Mouse (Mus musculus) myocyte (in vitro differentiated cells): Measurements from ENCODE around the gene Washc4.

Experiments used
- CEBPB ChIP-seq: IDR thresholded peaks from 2 replicates; pipeline ENCODE4 v1.6.1; 2011; ENCODE audit warnings: mild to moderate bottlenecking, moderate library complexity; ENCODE audit not compliant: poor library complexity, insufficient read depth, severe bottlenecking
- E2F4 ChIP-seq: IDR thresholded peaks from one replicate; pipeline ENCODE4 v1.6.1; 2011; ENCODE audit warnings: mild to moderate bottlenecking, control low read depth, moderate library complexity; ENCODE audit not compliant: insufficient read depth
- MAX ChIP-seq: IDR thresholded peaks from one replicate; pipeline ENCODE4 v1.6.1; 2011; ENCODE audit warnings: low read depth, mild to moderate bottlenecking, control low read depth
- MYOD1 ChIP-seq, 3 experiments: IDR thresholded peaks; one replicate each; pipeline ENCODE4 v1.6.1; 2011; ENCODE audit warnings: control low read depth in 2 of 3, low read depth in 2 of 3, mild to moderate bottlenecking in 2 of 3, moderate library complexity in 1 of 3; ENCODE audit not compliant: insufficient read length in 2 of 3, control insufficient read depth in 1 of 3
- MYOG ChIP-seq, 3 experiments: IDR thresholded peaks; one replicate each; pipeline ENCODE4 v1.6.1; 2011; ENCODE audit warnings: control low read depth in 2 of 3, low read depth in 2 of 3, mild to moderate bottlenecking in 2 of 3; ENCODE audit not compliant: insufficient read length in 2 of 3, control insufficient read depth in 1 of 3, insufficient read depth in 1 of 3
- POLR2A ChIP-seq: IDR thresholded peaks from one replicate; pipeline ENCODE4 v1.6.1; 2011; ENCODE audit warnings: low read depth, mild to moderate bottlenecking, control low read depth, moderate library complexity; ENCODE audit not compliant: insufficient read length
- POLR2AphosphoS2 ChIP-seq: IDR thresholded peaks from one replicate; pipeline ENCODE4 v1.6.1; 2011; ENCODE audit warnings: low read depth, control low read depth; ENCODE audit not compliant: insufficient read length
- REST ChIP-seq: IDR thresholded peaks from one replicate; pipeline ENCODE4 v1.6.1; 2011; ENCODE audit warnings: mild to moderate bottlenecking, control low read depth, moderate library complexity; ENCODE audit not compliant: insufficient read depth, insufficient read length
- SRF ChIP-seq: IDR thresholded peaks from one replicate; pipeline ENCODE4 v1.6.1; 2011; ENCODE audit warnings: low read depth; ENCODE audit not compliant: control insufficient read depth, insufficient read length
- TCF12 ChIP-seq: IDR thresholded peaks from one replicate; pipeline ENCODE4 v1.6.1; 2011; ENCODE audit warnings: mild to moderate bottlenecking, control low read depth; ENCODE audit not compliant: poor library complexity, insufficient read depth, severe bottlenecking
- TCF3 ChIP-seq: IDR thresholded peaks from one replicate; pipeline ENCODE4 v1.6.1; 2011; ENCODE audit warnings: low read depth, control low read depth; ENCODE audit not compliant: insufficient read length
- USF1 ChIP-seq: IDR thresholded peaks from one replicate; pipeline ENCODE4 v1.6.1; 2011; ENCODE audit warnings: low read depth, mild to moderate bottlenecking, control low read depth, moderate library complexity

DNA sequence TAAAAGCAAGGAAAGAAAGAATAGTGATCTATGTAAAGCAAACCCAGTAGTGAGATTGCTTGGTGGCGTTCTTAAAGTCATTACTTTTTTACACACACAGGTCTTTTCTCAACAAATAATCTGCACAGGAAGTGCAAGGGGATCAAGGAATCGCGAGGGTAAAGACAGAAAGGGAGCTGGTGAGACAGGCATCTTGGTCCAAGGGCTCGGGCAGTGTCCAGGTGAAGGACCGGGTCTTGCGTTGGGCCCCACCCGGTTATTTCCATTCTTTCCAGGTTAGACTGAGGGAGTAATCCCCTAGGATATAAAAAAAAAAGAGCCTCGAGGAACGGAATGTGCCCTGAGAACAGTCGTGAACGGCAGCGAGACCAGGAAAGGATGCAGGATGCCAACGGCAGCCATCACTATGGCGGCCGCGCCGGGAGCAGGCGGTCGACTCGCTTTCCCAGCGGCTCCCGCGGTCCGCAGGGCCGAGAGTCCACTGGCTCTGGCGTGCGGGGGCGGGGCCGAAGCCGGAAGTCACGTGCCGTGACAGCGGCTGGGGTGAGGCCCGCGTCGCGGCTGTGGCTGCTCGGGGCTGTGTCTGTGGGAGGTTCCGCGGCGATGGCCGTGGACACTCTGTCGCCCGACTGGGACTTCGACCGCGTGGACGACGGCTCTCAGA is at the start of gene Washc4:
- TF ChIP-seq MYOD1 (IDR thresholded peaks at IDR 0.05; ENCODE audit: control insufficient read depth in 1 of 3, insufficient read length in 2 of 3, low read depth in 2 of 3), result peak in 1 of 3 experiments; percentile 58
- TF ChIP-seq POLR2A, result peak; percentile 95
- TF ChIP-seq MYOG (IDR thresholded peaks at IDR 0.05; ENCODE audit: control insufficient read depth in 1 of 3, insufficient read depth in 1 of 3, insufficient read length in 2 of 3, low read depth in 2 of 3), result peak in 2 of 3 experiments; percentile 2 to 48
- no peak for TF ChIP-seq MAX
- no peak for TF ChIP-seq TCF12
- peak; percentile 90 for TF ChIP-seq USF1
- TF ChIP-seq CEBPB, result no peak
- TF ChIP-seq E2F4, result peak; percentile 4
- TF ChIP-seq SRF, result peak; percentile 41
- peak; percentile 96 for TF ChIP-seq POLR2AphosphoS2
- TF ChIP-seq REST, result peak; percentile 25
- TF ChIP-seq TCF3, result no peak
